Mouse (Mus musculus) liver, embryonic 12.5 days (tissue): ENCODE measurements around the gene Snx27. TPM values are rescaled to one million over a fixed set of nuclear protein-coding genes. Genes with fewer than 3 reads are reported as not detected.

Experiments used
- ATAC-seq: fragments of 200-750 bp; cut with Nextera tagmentation; 2 replicates; pipeline ENCODE4 v1.8.0; 2017; ENCODE audit warnings: moderate number of reproducible peaks, mild to moderate bottlenecking, moderate library complexity
- H3K27ac ChIP-seq: fragments of 300-500 bp; sonication (generic); 2 replicates; pipeline ENCODE4 v1.5.1; 2016; ENCODE audit warnings: mild to moderate bottlenecking
- H3K27me3 ChIP-seq: fragments of 300-500 bp; sonication (generic); replicated peaks from 2 replicates; pipeline ENCODE4 v1.6.1; 2016; ENCODE audit warnings: mild to moderate bottlenecking, moderate library complexity
- H3K36me3 ChIP-seq: fragments of 300-500 bp; sonication (generic); 2 replicates; pipeline ENCODE4 v1.6.1; 2016; ENCODE audit warnings: mild to moderate bottlenecking, moderate library complexity
- H3K4me1 ChIP-seq: fragments of 300-500 bp; sonication (generic); 2 replicates; pipeline ENCODE4 v1.6.1; 2016
- H3K4me2 ChIP-seq: fragments of 300-500 bp; sonication (generic); 2 replicates; pipeline ENCODE4 v1.6.1; 2016; ENCODE audit warnings: mild to moderate bottlenecking, moderate library complexity
- H3K4me3 ChIP-seq: fragments of 300-500 bp; sonication (generic); 2 replicates; pipeline ENCODE4 v1.5.1; 2016; ENCODE audit warnings: mild to moderate bottlenecking, moderate library complexity
- H3K9ac ChIP-seq: fragments of 300-500 bp; sonication (generic); 2 replicates; pipeline ENCODE4 v1.6.1; 2016; ENCODE audit warnings: mild to moderate bottlenecking, moderate library complexity
- H3K9me3 ChIP-seq: fragments of 300-500 bp; sonication (generic); replicated peaks from 2 replicates; pipeline ENCODE4 v1.6.1; 2016; ENCODE audit warnings: mild to moderate bottlenecking, moderate library complexity
- WGBS: fragments of 180-500 bp; shearing (Covaris S2); methylation state at CpG from one replicate; pipeline ENCODE4 v1.1.7; 2016; ENCODE audit not compliant: insufficient replicate concordance; 5-methylcytosine and 5-hydroxymethylcytosine counted together
- polyA plus RNA-seq: library from polyadenylated mRNA; unstranded; fragments of >200 nt; fragmentation: Nextera tagmentation; extraction: Ambion mirVana; gene quantifications from 2 replicates; pipeline ENCODE4 v1.2.1, GENCODE M21; 2016

The Snx27 gene
- polyA plus RNA-seq, 1 experiment from 2014 or later: 25.1 TPM

DNA sequence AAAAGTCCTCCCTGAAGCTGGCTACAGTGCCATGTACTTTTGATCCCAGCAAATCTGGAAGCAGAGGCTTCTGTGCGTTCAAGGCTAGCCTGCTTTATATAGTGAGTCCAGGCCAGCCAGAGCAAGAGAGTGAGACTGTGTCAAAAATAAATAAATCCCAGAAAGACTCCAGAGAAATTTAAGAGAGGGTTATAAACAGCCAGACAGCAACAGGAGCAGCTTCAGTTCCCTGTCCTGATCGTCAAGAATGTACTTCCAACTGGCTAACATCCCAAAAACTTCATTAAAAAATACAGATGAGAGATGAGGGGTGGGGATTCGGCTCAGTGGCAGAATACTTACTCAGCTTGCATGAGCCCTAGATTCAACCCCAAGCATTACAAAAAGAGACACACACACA is 17.4 kb downstream of the Snx27 start:
- no peaks in the 10 kb centered on the region for H3K27me3 ChIP-seq
- ATAC-seq: no peak
- peaks cover 9% of the 10 kb centered on the region for H3K36me3 ChIP-seq
- no peak overlapping the region for H3K4me2 ChIP-seq
- no peak overlapping the region for H3K9ac ChIP-seq
- peaks cover 5% of the 10 kb centered on the region; the same call in 1 of the 2 replicates for H3K4me1 ChIP-seq
- WGBS: 65% methylated on average over 3 of the region's 3 CpGs
- H3K9me3 ChIP-seq: no peaks in the 10 kb centered on the region
- no peak overlapping the region for H3K4me3 ChIP-seq
- H3K27ac ChIP-seq: no peak overlapping the region

DNA sequence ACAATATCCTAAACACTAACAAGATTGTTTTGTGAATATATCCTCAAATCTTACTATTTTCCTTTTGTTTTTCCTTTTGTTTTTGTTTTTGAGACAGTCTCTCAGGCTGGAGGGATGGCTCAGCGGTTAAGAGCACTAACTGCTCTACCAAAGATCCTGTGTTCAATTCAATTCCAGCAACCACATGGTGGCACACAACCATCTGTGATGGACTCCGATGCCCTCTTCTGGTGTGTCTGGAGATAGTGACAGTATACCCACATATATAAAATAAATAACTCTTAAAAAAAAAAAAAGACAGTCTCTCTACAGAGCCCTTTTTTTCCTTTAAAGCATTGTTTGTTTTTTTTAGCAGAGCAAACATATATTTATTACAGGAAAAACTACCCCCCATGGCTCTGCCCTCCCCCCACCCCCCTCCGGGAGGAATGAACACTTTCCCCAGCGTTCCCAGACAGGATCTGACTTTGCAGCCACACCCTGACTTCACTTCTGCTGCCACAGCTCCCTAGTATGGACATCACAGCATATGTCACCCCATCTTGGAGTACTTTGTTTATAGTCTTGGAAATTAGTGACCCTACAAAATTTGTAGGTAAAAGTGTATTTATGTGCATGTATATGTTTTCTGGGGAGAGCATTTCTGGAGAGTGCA is 18.0 kb downstream of the Snx27 start:
- Histone ChIP-seq H3K4me2 (no peak overlapping the region), H3K27ac (no peak overlapping the region), H3K4me1 (no peaks in the 10 kb centered on the region; the same call in 1 of the 2 replicates), H3K9me3 (no peaks in the 10 kb centered on the region), H3K4me3 (no peak overlapping the region), H3K36me3 (peaks cover 15% of the 10 kb centered on the region), H3K27me3 (no peaks in the 10 kb centered on the region), H3K9ac (no peak overlapping the region)
- 72% methylated on average over 4 of the region's 4 CpGs for WGBS
- ATAC-seq: no peak

DNA sequence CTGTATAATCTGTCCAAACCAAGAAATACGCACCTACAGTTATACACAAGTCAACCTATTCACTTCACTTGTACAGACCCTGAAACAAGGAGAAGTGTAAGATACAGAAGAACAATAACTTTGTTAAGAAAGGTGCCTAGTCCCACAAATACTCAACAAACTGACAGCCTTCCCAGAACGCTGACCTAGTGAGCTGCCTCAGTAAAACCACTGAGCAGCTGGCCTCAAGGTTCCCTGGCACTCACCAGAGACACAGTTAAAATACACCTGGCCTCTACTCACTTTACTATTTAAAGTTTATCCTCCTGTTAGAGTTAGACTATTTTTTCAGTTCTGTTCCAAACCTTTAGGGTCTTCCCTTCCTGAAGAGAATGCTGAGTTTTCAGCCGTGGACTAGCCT is 19.4 kb downstream of the Snx27 start:
- Histone ChIP-seq H3K4me3 (no peak overlapping the region), H3K4me1 (no peaks in the 10 kb centered on the region), H3K4me2 (no peak overlapping the region), H3K27me3 (no peaks in the 10 kb centered on the region), H3K9ac (no peak overlapping the region), H3K27ac (no peak overlapping the region), H3K36me3 (peaks cover 26% of the 10 kb centered on the region), H3K9me3 (no peaks in the 10 kb centered on the region)
- WGBS: 76% methylated on average over 3 of the region's 3 CpGs
- no peak for ATAC-seq

DNA sequence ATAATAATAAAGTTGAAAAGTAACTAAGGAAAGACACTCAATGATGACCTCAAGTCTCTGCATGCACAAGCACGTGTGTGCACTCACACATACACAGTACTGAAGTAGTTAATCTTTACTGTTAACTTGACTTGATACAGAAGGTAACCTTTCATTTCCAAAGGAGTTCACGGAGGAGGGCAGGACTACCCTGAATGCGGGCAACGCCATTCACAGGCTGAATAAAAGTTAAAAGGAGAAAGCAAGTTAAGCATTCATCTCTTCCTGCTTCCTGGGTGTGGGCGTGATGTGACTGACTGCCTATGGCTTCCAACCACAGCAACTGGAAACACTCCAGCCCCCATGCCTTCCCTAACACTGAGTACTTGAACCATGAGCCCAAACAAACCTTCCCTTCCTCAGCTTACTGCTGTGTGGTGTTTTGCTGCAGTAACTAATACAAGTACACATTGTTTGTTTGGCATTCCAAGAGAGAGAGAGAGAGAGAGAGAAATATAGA is 22.5 kb downstream of the Snx27 start:
- Histone ChIP-seq H3K4me2 (no peak overlapping the region), H3K9me3 (no peaks in the 10 kb centered on the region), H3K9ac (no peak overlapping the region), H3K4me3 (no peak overlapping the region), H3K27ac (no peak overlapping the region), H3K36me3 (peaks cover 35% of the 10 kb centered on the region), H3K27me3 (no peaks in the 10 kb centered on the region), H3K4me1 (no peaks in the 10 kb centered on the region)
- ATAC-seq: no peak
- WGBS: 83% methylated on average over 5 of the region's 5 CpGs

DNA sequence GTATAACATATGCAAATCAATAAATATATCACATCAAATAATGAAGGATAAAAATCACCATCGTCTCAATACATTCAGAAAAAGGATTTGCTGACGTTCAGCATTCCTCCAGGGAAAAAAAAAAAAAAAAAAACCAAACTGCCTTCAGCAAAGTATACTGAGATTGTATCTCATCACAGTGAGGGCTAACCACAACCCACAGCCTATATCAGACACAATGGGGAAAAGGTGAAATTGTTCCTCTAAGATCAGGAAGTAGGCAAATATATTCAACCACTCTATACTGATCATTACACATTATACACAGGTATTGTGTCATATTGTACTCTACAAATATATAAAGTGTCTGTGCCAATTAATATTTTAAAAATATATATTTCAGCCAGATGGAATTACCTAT is 33.5 kb downstream of the Snx27 start:
- no peak overlapping the region for H3K9ac ChIP-seq
- H3K4me2 ChIP-seq: no peak overlapping the region
- no peaks in the 10 kb centered on the region for H3K9me3 ChIP-seq
- peaks cover 5% of the 10 kb centered on the region; the same call in 1 of the 2 replicates for H3K36me3 ChIP-seq
- H3K27ac ChIP-seq: no peak overlapping the region
- H3K4me1 ChIP-seq: no peaks in the 10 kb centered on the region
- no peak for ATAC-seq
- no peaks in the 10 kb centered on the region for H3K27me3 ChIP-seq
- 53% methylated on average over 2 of the region's 2 CpGs for WGBS
- no peak overlapping the region for H3K4me3 ChIP-seq

DNA sequence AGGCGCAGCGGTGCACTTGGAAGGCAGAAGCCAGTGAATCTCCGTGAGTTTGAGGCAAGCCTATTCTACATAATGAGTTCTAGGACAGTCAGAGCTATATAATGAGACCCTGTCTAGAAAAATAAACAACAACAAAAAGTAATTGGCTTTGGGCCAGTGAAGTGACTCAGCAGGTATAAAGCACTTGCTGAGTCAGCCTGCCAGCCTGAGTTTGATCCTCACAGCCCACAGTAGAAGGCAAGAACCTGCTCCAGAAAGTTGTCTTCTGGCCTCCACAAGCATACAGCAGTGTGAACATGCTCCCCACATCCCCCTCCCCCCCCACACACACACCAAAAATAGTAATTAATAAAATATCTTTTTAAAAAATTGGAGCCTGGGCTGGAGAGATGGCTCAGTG is 45.3 kb downstream of the Snx27 start:
- 87% methylated on average over 3 of the region's 3 CpGs for WGBS
- peak; percentile 70; the same call in 1 of the 2 replicates for ATAC-seq
- H3K9ac ChIP-seq: no peak overlapping the region
- peak overlapping the region; percentile 45; the same call in 1 of the 2 replicates for H3K27ac ChIP-seq
- no peaks in the 10 kb centered on the region for H3K27me3 ChIP-seq
- H3K4me3 ChIP-seq: no peak overlapping the region
- H3K9me3 ChIP-seq: no peaks in the 10 kb centered on the region
- H3K4me1 ChIP-seq: peaks cover 8% of the 10 kb centered on the region
- 0 out of 2 replicates have a peak, but pooled peaks cover 4% of the 10 kb centered on the region for H3K36me3 ChIP-seq
- no peak overlapping the region for H3K4me2 ChIP-seq

DNA sequence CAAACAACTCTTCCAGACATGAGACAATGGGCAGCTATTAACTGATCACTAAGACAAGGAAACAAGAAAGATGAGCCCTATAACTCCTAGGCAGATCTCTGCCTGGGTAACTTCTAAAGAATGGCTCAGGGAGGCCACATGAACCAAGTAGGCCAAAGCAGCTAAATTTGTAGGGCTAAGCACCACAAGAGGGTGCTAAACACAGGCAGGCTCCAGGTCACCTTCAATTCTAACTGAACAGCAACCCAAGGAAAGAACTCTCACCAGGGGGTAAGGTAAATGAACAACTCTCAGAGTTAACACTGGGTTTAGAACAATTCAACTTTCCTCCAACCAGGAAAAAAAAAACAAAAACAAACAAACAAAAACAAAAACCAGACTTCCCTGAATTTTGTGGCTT is 48.5 kb downstream of the Snx27 start:
- peaks cover 18% of the 10 kb centered on the region; the same call in 1 of the 2 replicates for H3K36me3 ChIP-seq
- H3K4me1 ChIP-seq: peaks cover 10% of the 10 kb centered on the region
- no peak overlapping the region for H3K4me2 ChIP-seq
- no peaks in the 10 kb centered on the region for H3K9me3 ChIP-seq
- H3K4me3 ChIP-seq: no peak overlapping the region
- no peak overlapping the region for H3K9ac ChIP-seq
- H3K27me3 ChIP-seq: no peaks in the 10 kb centered on the region
- ATAC-seq: no peak
- H3K27ac ChIP-seq: no peak overlapping the region

DNA sequence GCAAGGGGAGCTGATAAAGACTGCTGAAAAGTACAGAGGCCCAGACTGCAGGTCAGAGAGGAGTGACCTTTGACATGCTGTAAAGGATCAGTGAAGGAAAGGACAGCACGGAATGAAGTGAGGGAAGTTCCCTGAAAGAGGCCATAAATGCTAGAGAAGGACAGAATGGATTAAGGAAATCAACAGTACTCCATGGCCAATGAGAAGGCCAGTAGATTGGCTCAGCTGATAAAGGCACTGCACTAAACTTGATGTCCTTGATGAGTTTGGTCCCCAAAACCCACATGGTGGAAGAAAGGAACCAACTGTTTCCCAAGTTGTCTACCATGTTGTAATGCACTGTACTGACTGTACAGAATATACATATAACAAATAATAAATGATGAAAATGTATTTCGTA is 55.8 kb downstream of the Snx27 start:
- WGBS: 62% methylated on average over 2 of the region's 2 CpGs
- ATAC-seq: no peak
- Histone ChIP-seq H3K4me2 (no peak overlapping the region), H3K27me3 (no peaks in the 10 kb centered on the region), H3K4me3 (no peak overlapping the region), H3K4me1 (no peaks in the 10 kb centered on the region), H3K9me3 (no peaks in the 10 kb centered on the region), H3K9ac (no peak overlapping the region), H3K27ac (no peak overlapping the region), H3K36me3 (peaks cover 68% of the 10 kb centered on the region)

DNA sequence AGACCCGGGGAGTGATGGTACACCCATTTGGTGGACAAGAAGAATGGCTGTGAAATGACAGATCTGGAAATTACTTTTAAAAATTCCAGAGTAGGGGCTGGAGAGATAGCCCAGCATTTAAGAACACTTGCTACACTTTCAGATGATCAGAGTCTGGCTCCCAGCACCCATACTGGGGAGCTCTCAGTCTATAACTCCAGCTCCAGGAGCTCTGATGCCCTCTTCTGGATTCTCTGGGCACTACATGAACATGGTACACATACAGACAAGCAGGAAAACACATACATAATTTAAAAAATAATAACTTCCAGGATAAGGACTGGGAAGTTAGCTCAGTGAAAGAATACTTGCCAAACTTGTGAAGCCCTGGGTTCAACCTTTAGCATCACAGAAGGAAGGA is 75.9 kb downstream of the Snx27 start:
- WGBS: 79% methylated on average over 1 of the region's 1 CpGs
- peaks cover 53% of the 10 kb centered on the region for H3K36me3 ChIP-seq
- H3K9ac ChIP-seq: no peak overlapping the region
- no peaks in the 10 kb centered on the region for H3K27me3 ChIP-seq
- ATAC-seq: no peak
- H3K27ac ChIP-seq: no peak overlapping the region
- H3K4me1 ChIP-seq: no peaks in the 10 kb centered on the region
- no peak overlapping the region for H3K4me3 ChIP-seq
- H3K4me2 ChIP-seq: no peak overlapping the region
- H3K9me3 ChIP-seq: no peaks in the 10 kb centered on the region

DNA sequence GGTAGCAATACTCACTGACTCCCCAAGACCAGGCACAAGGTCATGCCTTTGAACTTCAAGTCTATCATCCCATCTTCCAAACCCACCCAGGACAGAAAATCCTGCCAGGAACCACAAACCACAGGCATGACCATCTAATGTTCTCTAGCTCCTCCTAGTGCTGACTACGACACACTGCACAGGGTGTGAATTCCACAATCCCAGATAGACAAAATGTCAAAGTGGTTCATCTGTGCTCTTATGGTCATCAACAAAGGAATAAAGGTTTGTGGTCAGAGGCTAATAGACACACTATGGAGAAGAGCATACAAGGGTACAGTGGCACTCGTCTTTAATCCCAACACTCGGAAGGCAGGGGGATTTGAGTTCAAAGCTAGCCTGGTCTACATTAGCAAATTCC is 80.3 kb downstream of the Snx27 start:
- Histone ChIP-seq H3K36me3 (peaks cover 46% of the 10 kb centered on the region), H3K27ac (no peak overlapping the region), H3K9me3 (no peaks in the 10 kb centered on the region), H3K27me3 (no peaks in the 10 kb centered on the region), H3K9ac (no peak overlapping the region), H3K4me1 (no peaks in the 10 kb centered on the region), H3K4me2 (no peak overlapping the region), H3K4me3 (no peak overlapping the region)
- 75% methylated on average over 3 of the region's 3 CpGs for WGBS
- ATAC-seq: no peak

DNA sequence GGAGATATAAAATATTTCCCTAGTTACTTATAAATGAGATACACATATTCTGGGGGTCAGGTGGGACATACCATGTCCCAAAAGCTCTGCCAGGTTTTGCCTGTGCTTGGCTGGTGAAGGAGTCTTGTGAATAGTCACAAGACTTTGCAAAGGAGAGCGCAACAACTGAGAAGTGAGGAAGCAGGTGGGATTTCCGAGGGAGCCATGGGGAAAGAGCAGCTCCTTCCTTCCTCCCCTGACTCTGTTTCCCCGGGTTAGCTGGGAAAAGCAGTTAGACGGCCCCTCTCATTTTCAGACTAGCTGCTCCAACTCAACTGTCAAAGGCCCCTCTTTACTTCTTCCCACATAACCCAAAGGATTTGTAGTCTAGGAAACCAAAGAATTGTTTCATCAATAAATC is 85.4 kb downstream of the Snx27 start:
- 62% methylated on average over 4 of the region's 4 CpGs for WGBS
- no peaks in the 10 kb centered on the region for H3K27me3 ChIP-seq
- no peak for ATAC-seq
- H3K4me2 ChIP-seq: no peak overlapping the region
- H3K9me3 ChIP-seq: no peaks in the 10 kb centered on the region
- H3K4me1 ChIP-seq: no peaks in the 10 kb centered on the region
- peaks cover 49% of the 10 kb centered on the region for H3K36me3 ChIP-seq
- no peak overlapping the region for H3K9ac ChIP-seq
- no peak overlapping the region for H3K27ac ChIP-seq
- no peak overlapping the region for H3K4me3 ChIP-seq

DNA sequence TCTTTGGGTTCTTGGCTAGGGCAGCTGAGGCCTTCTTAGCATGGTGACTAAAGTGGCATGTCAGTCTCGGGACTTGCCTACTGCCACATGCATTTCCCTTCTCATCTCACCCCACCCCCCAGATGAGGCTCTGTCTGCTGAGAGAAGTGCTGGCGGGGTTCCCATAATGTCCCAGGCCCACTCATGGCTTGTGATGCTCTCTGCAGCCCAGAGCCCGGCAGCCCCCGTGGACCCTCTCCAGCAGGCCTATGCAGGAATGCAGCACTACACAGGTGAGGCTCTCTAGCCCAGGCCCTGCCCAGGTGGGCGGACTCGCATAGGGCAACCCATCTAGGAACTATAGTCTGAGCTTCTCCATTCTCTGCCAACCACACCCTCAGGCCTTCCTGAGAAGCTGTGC is 94.9 kb downstream of the Snx27 start:
- no peaks in the 10 kb centered on the region for H3K36me3 ChIP-seq
- H3K27me3 ChIP-seq: 0 out of 2 replicates have a peak, but pooled peaks cover 4% of the 10 kb centered on the region
- H3K9me3 ChIP-seq: no peaks in the 10 kb centered on the region
- no peaks in the 10 kb centered on the region for H3K4me1 ChIP-seq
- no peak overlapping the region for H3K4me2 ChIP-seq
- H3K4me3 ChIP-seq: no peak overlapping the region
- no peak overlapping the region for H3K27ac ChIP-seq
- 61% methylated on average over 6 of the region's 6 CpGs for WGBS
- no peak for ATAC-seq
- H3K9ac ChIP-seq: no peak overlapping the region

DNA sequence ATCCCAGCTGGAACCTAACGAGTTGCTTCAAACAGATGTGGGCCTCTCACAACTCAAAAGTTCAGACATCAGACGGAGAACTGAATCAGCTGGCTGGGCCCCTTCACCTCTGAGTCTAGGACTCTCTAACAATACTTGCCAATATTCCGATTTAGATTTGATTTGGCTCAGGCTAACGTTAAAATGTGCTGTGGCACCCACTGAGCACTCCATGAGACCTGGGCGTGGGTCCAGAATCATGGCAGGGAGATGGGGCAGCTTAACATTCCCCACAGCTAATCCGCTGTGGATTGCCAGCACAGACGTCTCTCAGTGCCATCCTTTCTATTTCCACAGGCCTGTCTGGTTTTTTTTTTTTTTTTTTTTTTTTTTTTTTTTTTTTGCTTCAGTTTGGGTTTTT is 96.6 kb downstream of the Snx27 start:
- Histone ChIP-seq H3K4me3 (no peak overlapping the region), H3K27ac (no peak overlapping the region), H3K27me3 (peaks cover 20% of the 10 kb centered on the region), H3K9ac (no peak overlapping the region), H3K4me1 (no peaks in the 10 kb centered on the region), H3K4me2 (no peak overlapping the region), H3K36me3 (no peaks in the 10 kb centered on the region), H3K9me3 (no peaks in the 10 kb centered on the region)
- 64% methylated on average over 7 of the region's 7 CpGs for WGBS
- no peak for ATAC-seq
